Mouse (Mus musculus) limb, embryonic 11.5 days (tissue): ENCODE data around the gene Mthfd1. TPM values are rescaled to one million over a fixed set of nuclear protein-coding genes. Genes with fewer than 3 reads are reported as not detected.

Source experiments
- ATAC-seq: fragments of 200-750 bp; cut with Nextera tagmentation; 2 replicates; pipeline ENCODE4 v1.8.0; 2017; ENCODE audit warnings: low read depth; ENCODE audit not compliant: insufficient number of reproducible peaks, low FRiP score, low TSS enrichment
- DNase-seq: peaks from one replicate; pipeline ENCODE4 v3.0.0-alpha.2; 2015; ENCODE audit warnings: low spot score
- H3K27ac ChIP-seq: fragments of 300-500 bp; sonication (generic); replicated peaks from 2 replicates; pipeline ENCODE4 v1.5.1; 2014; ENCODE audit warnings: low read depth, mild to moderate bottlenecking, low read length
- H3K27me3 ChIP-seq: fragments of 300-500 bp; sonication (generic); 2 replicates; pipeline ENCODE4 v1.6.1; 2014; ENCODE audit warnings: mild to moderate bottlenecking, low read length, mixed read lengths; ENCODE audit not compliant: control insufficient read depth, insufficient read depth
- H3K36me3 ChIP-seq: fragments of 300-500 bp; sonication (generic); 2 replicates; pipeline ENCODE4 v1.6.1; 2014; ENCODE audit warnings: mild to moderate bottlenecking, low read length, moderate library complexity, mixed read lengths; ENCODE audit not compliant: control insufficient read depth, insufficient read depth
- H3K4me1 ChIP-seq: fragments of 300-500 bp; sonication (generic); 2 replicates; pipeline ENCODE4 v1.6.1; 2014; ENCODE audit warnings: low read length, mixed read lengths; ENCODE audit not compliant: control insufficient read depth, insufficient read depth
- H3K4me2 ChIP-seq: fragments of 300-500 bp; sonication (generic); 2 replicates; pipeline ENCODE4 v1.6.1; 2014; ENCODE audit warnings: low read depth, mild to moderate bottlenecking, moderate library complexity; ENCODE audit not compliant: severe bottlenecking
- H3K4me3 ChIP-seq: fragments of 300-500 bp; sonication (generic); 2 replicates; pipeline ENCODE4 v1.5.1; 2014; ENCODE audit warnings: low read depth, low read length
- H3K9ac ChIP-seq: fragments of 300-500 bp; sonication (generic); 2 replicates; pipeline ENCODE4 v1.6.1; 2014; ENCODE audit warnings: mild to moderate bottlenecking, low read length
- H3K9me3 ChIP-seq: fragments of 300-500 bp; sonication (generic); 2 replicates; pipeline ENCODE4 v1.6.1; 2016; ENCODE audit warnings: low read length; ENCODE audit not compliant: control insufficient read depth
- WGBS: fragments of 180-500 bp; shearing (Covaris S2); extraction: QIAGEN DNeasy Blood & Tissue Kit; methylation state at CpG from one replicate; pipeline ENCODE4 v1.1.7; 2014; 5-methylcytosine and 5-hydroxymethylcytosine counted together
- polyA plus RNA-seq: library from polyadenylated mRNA; unstranded; fragments of >200 nt; fragmentation: Nextera tagmentation; extraction: Ambion mirVana; gene quantifications from 2 replicates; pipeline ENCODE4 v1.2.1, GENCODE M21; 2014

The Mthfd1 gene
- polyA plus RNA-seq, 1 experiment from 2014 or later: 80.0 TPM

GRCm38 (mm10) chr12:76328567-76329354 lies 73.7 kb downstream of the Mthfd1 start:
- ATAC-seq (no peak), DNase-seq (no peak)
- no peak overlapping the region for H3K4me3 ChIP-seq
- H3K4me2 ChIP-seq: no peak overlapping the region
- no peaks in the 10 kb centered on the region for H3K27me3 ChIP-seq
- no peak overlapping the region for H3K27ac ChIP-seq
- WGBS: 90% methylated on average over 6 of the region's 6 CpGs
- 0 out of 2 replicates have a peak, but pooled peaks cover 2% of the 10 kb centered on the region for H3K4me1 ChIP-seq
- H3K9ac ChIP-seq: no peak overlapping the region
- no peaks in the 10 kb centered on the region for H3K9me3 ChIP-seq
- H3K36me3 ChIP-seq: no peaks in the 10 kb centered on the region

- no peak for DNase-seq
- H3K4me3 ChIP-seq: no peak overlapping the region
- no peaks in the 10 kb centered on the region for H3K9me3 ChIP-seq
- no peak for ATAC-seq
- H3K36me3 ChIP-seq: no peaks in the 10 kb centered on the region
- no peaks in the 10 kb centered on the region for H3K4me1 ChIP-seq
- H3K9ac ChIP-seq: no peak overlapping the region
- H3K27ac ChIP-seq: no peak overlapping the region
- H3K27me3 ChIP-seq: no peaks in the 10 kb centered on the region
- no peak overlapping the region for H3K4me2 ChIP-seq
- 93% methylated on average over 5 of the region's 5 CpGs for WGBS
Observed at GRCm38 (mm10) chr12:76333688-76334087, 78.6 kb downstream of the Mthfd1 start.

- Histone ChIP-seq H3K9me3 (no peaks in the 10 kb centered on the region), H3K4me3 (no peak overlapping the region), H3K27me3 (no peaks in the 10 kb centered on the region), H3K9ac (no peak overlapping the region), H3K4me2 (no peak overlapping the region), H3K36me3 (no peaks in the 10 kb centered on the region), H3K4me1 (no peaks in the 10 kb centered on the region), H3K27ac (no peak overlapping the region)
- no peak for ATAC-seq
- no peak for DNase-seq
- 83% methylated on average over 5 of the region's 5 CpGs for WGBS
Observed at GRCm38 (mm10) chr12:76335641-76336040, 80.5 kb downstream of the Mthfd1 start.

GRCm38 (mm10) chr12:76336111-76336965 lies 81.2 kb downstream of the Mthfd1 start:
- H3K9ac ChIP-seq: no peak overlapping the region
- H3K4me1 ChIP-seq: no peaks in the 10 kb centered on the region
- H3K27me3 ChIP-seq: no peaks in the 10 kb centered on the region
- no peak overlapping the region for H3K4me3 ChIP-seq
- 83% methylated on average over 17 of the region's 17 CpGs for WGBS
- no peaks in the 10 kb centered on the region for H3K36me3 ChIP-seq
- no peak overlapping the region for H3K4me2 ChIP-seq
- H3K9me3 ChIP-seq: no peaks in the 10 kb centered on the region
- ATAC-seq (no peak), DNase-seq (no peak)
- H3K27ac ChIP-seq: no peak overlapping the region

GRCm38 (mm10) chr12:76341080-76341479 lies 86.0 kb downstream of the Mthfd1 start:
- peak; percentile 56 for DNase-seq
- Histone ChIP-seq H3K4me1 (no peaks in the 10 kb centered on the region), H3K36me3 (no peaks in the 10 kb centered on the region), H3K4me3 (no peak overlapping the region), H3K4me2 (no peak overlapping the region), H3K9ac (no peak overlapping the region), H3K9me3 (no peaks in the 10 kb centered on the region), H3K27ac (no peak overlapping the region), H3K27me3 (no peaks in the 10 kb centered on the region)
- no peak for ATAC-seq
- WGBS: 10% methylated on average over 4 of the region's 4 CpGs

GRCm38 (mm10) chr12:76345759-76346455 lies 90.8 kb downstream of the Mthfd1 start:
- 84% methylated on average over 5 of the region's 6 CpGs for WGBS
- no peak overlapping the region for H3K4me2 ChIP-seq
- peaks cover 3% of the 10 kb centered on the region; the same call in 1 of the 2 replicates for H3K36me3 ChIP-seq
- ATAC-seq: no peak
- H3K9me3 ChIP-seq: no peaks in the 10 kb centered on the region
- H3K4me1 ChIP-seq: no peaks in the 10 kb centered on the region
- no peak for DNase-seq
- H3K27me3 ChIP-seq: no peaks in the 10 kb centered on the region
- no peak overlapping the region for H3K27ac ChIP-seq
- no peak overlapping the region for H3K9ac ChIP-seq
- no peak overlapping the region for H3K4me3 ChIP-seq

GRCm38 (mm10) chr12:76349680-76350220 lies 94.7 kb downstream of the Mthfd1 start:
- DNase-seq (no peak), ATAC-seq (no peak)
- no peak overlapping the region for H3K4me3 ChIP-seq
- 78% methylated on average over 8 of the region's 8 CpGs for WGBS
- no peaks in the 10 kb centered on the region for H3K4me1 ChIP-seq
- H3K36me3 ChIP-seq: peaks cover 3% of the 10 kb centered on the region; the same call in 1 of the 2 replicates
- no peak overlapping the region for H3K27ac ChIP-seq
- H3K9ac ChIP-seq: no peak overlapping the region
- H3K9me3 ChIP-seq: no peaks in the 10 kb centered on the region
- H3K4me2 ChIP-seq: no peak overlapping the region
- no peaks in the 10 kb centered on the region for H3K27me3 ChIP-seq

GRCm38 (mm10) chr12:76360868-76361267 lies 105.8 kb downstream of the Mthfd1 start:
- ATAC-seq (no peak), DNase-seq (no peak)
- Histone ChIP-seq H3K27ac (no peak overlapping the region), H3K27me3 (no peaks in the 10 kb centered on the region), H3K4me1 (no peaks in the 10 kb centered on the region), H3K4me3 (no peak overlapping the region), H3K4me2 (no peak overlapping the region), H3K36me3 (no peaks in the 10 kb centered on the region), H3K9ac (no peak overlapping the region), H3K9me3 (no peaks in the 10 kb centered on the region)
- 87% methylated on average over 1 of the region's 1 CpGs for WGBS
